Mouse (Mus musculus): ENCODE measurements around the gene Mrpl54. TPM values are rescaled to one million over a fixed set of nuclear protein-coding genes. Genes with fewer than 3 reads are reported as not detected.

The Mrpl54 gene
- polyA plus RNA-seq, 1 experiment from 2014 or later: 223 TPM

GRCm38 (mm10) chr10:81289278-81289677 lies 22.5 kb upstream of the Mrpl54 start:
- Histone ChIP-seq H3K4me1 (ENCODE audit: insufficient read depth) (peaks cover 10% of the 10 kb centered on the region), H3K4me2 (peak overlapping the region; percentile 53), H3K9ac (no peak overlapping the region), H3K27me3 (ENCODE audit: insufficient read depth, low read length) (peaks cover 27% of the 10 kb centered on the region), H3K4me3 (ENCODE audit: low read depth, low read length) (no peak overlapping the region), H3K9me3 (ENCODE audit: low read depth, low read length) (no peaks in the 10 kb centered on the region), H3K36me3 (ENCODE audit: insufficient read depth) (no peaks in the 10 kb centered on the region), H3K27ac (ENCODE audit: low read depth) (no peak overlapping the region)
- TF ChIP-seq CTCF (IDR thresholded peaks at IDR 0.05; ENCODE audit: low read depth): peak; percentile 94
- peak; percentile 85 for DNase-seq
- 3% methylated on average over 7 of the region's 7 CpGs for WGBS
- no peak for ATAC-seq (ENCODE audit: insufficient read depth)

DNA sequence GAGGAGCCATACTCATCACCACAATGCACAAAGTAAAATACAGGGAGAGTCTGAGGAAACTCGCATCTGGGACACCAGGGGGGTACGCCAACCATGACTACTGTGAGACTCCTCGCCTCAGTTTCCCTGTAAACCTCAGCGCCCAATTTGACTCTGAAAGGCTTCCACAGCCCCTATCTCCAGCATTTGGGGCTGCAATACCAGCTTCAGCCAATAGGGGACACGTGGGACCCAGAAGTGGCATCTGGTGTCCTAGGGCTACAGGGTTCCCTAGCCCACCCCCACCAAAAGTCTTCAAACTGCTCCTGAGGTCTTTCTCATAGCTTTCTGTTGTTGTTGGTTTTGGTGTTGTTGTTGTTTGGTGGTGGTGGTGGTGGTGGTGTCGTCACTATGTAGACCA lies 21.9 kb upstream of the Mrpl54 start:
- no peaks in the 10 kb centered on the region for H3K9me3 ChIP-seq (ENCODE audit: low read depth, low read length)
- DNase-seq (peak; percentile 66), ATAC-seq (ENCODE audit: insufficient read depth) (no peak)
- no peak overlapping the region for H3K4me3 ChIP-seq (ENCODE audit: low read depth, low read length)
- H3K27me3 ChIP-seq (ENCODE audit: insufficient read depth, low read length): peaks cover 34% of the 10 kb centered on the region
- H3K36me3 ChIP-seq (ENCODE audit: insufficient read depth): no peaks in the 10 kb centered on the region
- no peak overlapping the region; the same call in 1 of the 2 replicates for H3K4me2 ChIP-seq
- no peak overlapping the region for H3K9ac ChIP-seq
- no peak overlapping the region for H3K27ac ChIP-seq (ENCODE audit: low read depth)
- peaks cover 4% of the 10 kb centered on the region for H3K4me1 ChIP-seq (ENCODE audit: insufficient read depth)
- 29% methylated on average over 6 of the region's 6 CpGs for WGBS
- peak; percentile 74 for TF ChIP-seq CTCF (IDR thresholded peaks at IDR 0.05; ENCODE audit: low read depth)

DNA sequence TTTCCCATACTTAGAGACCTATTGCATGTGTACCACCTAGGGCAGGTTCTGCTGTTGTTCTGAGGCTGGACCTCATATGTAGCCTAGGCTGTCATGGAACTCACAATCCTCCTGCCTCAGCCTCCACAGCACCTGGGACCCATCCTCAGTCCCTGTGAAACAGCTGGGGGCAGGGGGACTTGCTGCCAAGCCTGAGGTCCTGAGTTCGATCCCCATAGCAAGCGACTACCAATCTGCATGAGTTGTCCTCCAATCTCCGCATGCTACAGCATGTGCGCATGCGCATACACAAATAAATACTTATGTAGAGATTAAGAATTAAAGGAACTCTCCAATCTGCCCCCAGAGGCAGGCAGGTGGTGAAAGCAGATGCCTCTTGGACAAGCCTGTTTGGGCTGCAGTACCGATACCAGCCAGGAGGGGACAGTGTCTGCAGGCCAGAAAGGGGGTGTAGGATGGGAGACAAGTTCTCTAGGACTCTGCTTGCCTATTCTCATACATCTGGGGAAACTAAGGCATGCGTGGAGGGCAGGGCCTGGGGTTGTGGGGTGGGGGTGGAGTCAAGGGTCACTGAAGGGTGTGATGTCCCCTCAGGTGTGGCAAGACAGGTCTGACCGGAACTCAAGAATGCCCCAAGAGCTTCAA lies 20.9 kb upstream of the Mrpl54 start:
- DNase-seq (peak; percentile 60), ATAC-seq (ENCODE audit: insufficient read depth) (no peak)
- TF ChIP-seq CTCF (IDR thresholded peaks at IDR 0.05; ENCODE audit: low read depth): peak; percentile 94
- Histone ChIP-seq H3K9me3 (ENCODE audit: low read depth, low read length) (no peaks in the 10 kb centered on the region), H3K4me3 (ENCODE audit: low read depth, low read length) (no peak overlapping the region), H3K4me2 (peak overlapping the region; percentile 33), H3K27me3 (ENCODE audit: insufficient read depth, low read length) (peaks cover 43% of the 10 kb centered on the region), H3K36me3 (ENCODE audit: insufficient read depth) (no peaks in the 10 kb centered on the region), H3K27ac (ENCODE audit: low read depth) (no peak overlapping the region), H3K9ac (no peak overlapping the region), H3K4me1 (ENCODE audit: insufficient read depth) (0 out of 2 replicates have a peak, but pooled peaks cover 2% of the 10 kb centered on the region)
- WGBS: 56% methylated on average over 8 of the region's 8 CpGs

GRCm38 (mm10) chr10:81286586-81286985 lies 19.9 kb upstream of the Mrpl54 start:
- DNase-seq (no peak), ATAC-seq (ENCODE audit: insufficient read depth) (no peak)
- Histone ChIP-seq H3K4me3 (ENCODE audit: low read depth, low read length) (no peak overlapping the region), H3K27ac (ENCODE audit: low read depth) (no peak overlapping the region), H3K36me3 (ENCODE audit: insufficient read depth) (no peaks in the 10 kb centered on the region), H3K4me1 (ENCODE audit: insufficient read depth) (0 out of 2 replicates have a peak, but pooled peaks cover 2% of the 10 kb centered on the region), H3K27me3 (ENCODE audit: insufficient read depth, low read length) (peaks cover 43% of the 10 kb centered on the region), H3K4me2 (peak overlapping the region; percentile 66; the same call in 1 of the 2 replicates), H3K9me3 (ENCODE audit: low read depth, low read length) (no peaks in the 10 kb centered on the region), H3K9ac (no peak overlapping the region)
- WGBS: 29% methylated on average over 6 of the region's 6 CpGs
- TF ChIP-seq CTCF (IDR thresholded peaks at IDR 0.05; ENCODE audit: low read depth): no peak

GRCm38 (mm10) chr10:81285694-81286450 lies 19.1 kb upstream of the Mrpl54 start:
- ATAC-seq (ENCODE audit: insufficient read depth) (peak; percentile 69), DNase-seq (peak; percentile 96)
- no peaks in the 10 kb centered on the region for H3K36me3 ChIP-seq (ENCODE audit: insufficient read depth)
- H3K4me1 ChIP-seq (ENCODE audit: insufficient read depth): no peaks in the 10 kb centered on the region
- peak; percentile 22; the same call in 1 of the 2 replicates for TF ChIP-seq CTCF (IDR thresholded peaks at IDR 0.05; ENCODE audit: low read depth)
- H3K9ac ChIP-seq: peak overlapping the region; percentile 47
- peak overlapping the region; percentile 40 for H3K4me3 ChIP-seq (ENCODE audit: low read depth, low read length)
- H3K27ac ChIP-seq (ENCODE audit: low read depth): peak overlapping the region; percentile 6; the same call in 1 of the 2 replicates
- peak overlapping the region; percentile 66 for H3K4me2 ChIP-seq
- H3K27me3 ChIP-seq (ENCODE audit: insufficient read depth, low read length): peaks cover 39% of the 10 kb centered on the region
- no peaks in the 10 kb centered on the region for H3K9me3 ChIP-seq (ENCODE audit: low read depth, low read length)
- WGBS: 1% methylated on average over 54 of the region's 54 CpGs

GRCm38 (mm10) chr10:81284719-81285118 lies 18.0 kb upstream of the Mrpl54 start:
- Histone ChIP-seq H3K9ac (peak overlapping the region; percentile 13), H3K27me3 (ENCODE audit: insufficient read depth, low read length) (peaks cover 34% of the 10 kb centered on the region)
- peak; percentile 26; the same call in 1 of the 2 replicates for ATAC-seq (ENCODE audit: insufficient read depth)

DNA sequence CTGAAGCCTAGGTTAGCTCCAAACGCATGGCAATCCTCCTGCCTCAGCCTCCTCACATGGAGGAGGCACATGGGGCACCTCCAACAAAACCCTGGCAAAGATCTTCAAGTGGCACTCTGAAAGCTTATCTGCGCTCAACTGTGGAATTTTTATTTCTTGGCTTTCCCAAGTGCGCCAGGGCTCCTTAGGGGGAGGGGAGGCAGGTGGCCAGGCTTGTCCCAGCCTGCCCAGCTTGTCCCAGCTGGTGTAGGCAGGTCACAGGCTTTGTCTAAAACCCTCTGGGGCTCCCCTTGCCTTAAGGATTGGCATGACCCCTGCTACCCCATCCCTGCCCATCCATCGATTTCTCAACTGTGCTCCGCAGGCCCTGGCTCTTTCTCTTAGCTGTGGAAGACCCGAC lies 17.5 kb upstream of the Mrpl54 start:
- Histone ChIP-seq H3K4me3 (ENCODE audit: low read depth, low read length) (peak overlapping the region; percentile 40; the same call in 1 of the 2 replicates), H3K4me2 (peak overlapping the region; percentile 66; the same call in 1 of the 2 replicates), H3K27me3 (ENCODE audit: insufficient read depth, low read length) (peaks cover 36% of the 10 kb centered on the region), H3K9me3 (ENCODE audit: low read depth, low read length) (no peaks in the 10 kb centered on the region), H3K9ac (no peak overlapping the region), H3K4me1 (ENCODE audit: insufficient read depth) (no peaks in the 10 kb centered on the region), H3K27ac (ENCODE audit: low read depth) (peak overlapping the region; percentile 6; the same call in 1 of the 2 replicates), H3K36me3 (ENCODE audit: insufficient read depth) (no peaks in the 10 kb centered on the region)
- ATAC-seq (ENCODE audit: insufficient read depth) (no peak), DNase-seq (no peak)
- WGBS: 37% methylated on average over 6 of the region's 6 CpGs
- no peak for TF ChIP-seq CTCF (IDR thresholded peaks at IDR 0.05; ENCODE audit: low read depth)

More at GRCm38 (mm10) chr10:81284719-81285118, 18.0 kb upstream of the Mrpl54 start:
- DNase-seq: peak; percentile 59
- peak overlapping the region; percentile 6 for H3K27ac ChIP-seq (ENCODE audit: low read depth)
- H3K4me1 ChIP-seq (ENCODE audit: insufficient read depth): no peaks in the 10 kb centered on the region
- TF ChIP-seq CTCF (IDR thresholded peaks at IDR 0.05; ENCODE audit: low read depth): no peak
- H3K9me3 ChIP-seq (ENCODE audit: low read depth, low read length): no peaks in the 10 kb centered on the region
- 9% methylated on average over 17 of the region's 17 CpGs for WGBS
- no peaks in the 10 kb centered on the region for H3K36me3 ChIP-seq (ENCODE audit: insufficient read depth)
- H3K4me2 ChIP-seq: peak overlapping the region; percentile 66
- peak overlapping the region; percentile 40 for H3K4me3 ChIP-seq (ENCODE audit: low read depth, low read length)
